Mouse (Mus musculus): ENCODE results near the gene Scn9a. TPM values are rescaled to one million over a fixed set of nuclear protein-coding genes. Genes with fewer than 3 reads are reported as not detected.

Scn9a gene
- polyA plus RNA-seq, 1 experiment, result not detected

DNA sequence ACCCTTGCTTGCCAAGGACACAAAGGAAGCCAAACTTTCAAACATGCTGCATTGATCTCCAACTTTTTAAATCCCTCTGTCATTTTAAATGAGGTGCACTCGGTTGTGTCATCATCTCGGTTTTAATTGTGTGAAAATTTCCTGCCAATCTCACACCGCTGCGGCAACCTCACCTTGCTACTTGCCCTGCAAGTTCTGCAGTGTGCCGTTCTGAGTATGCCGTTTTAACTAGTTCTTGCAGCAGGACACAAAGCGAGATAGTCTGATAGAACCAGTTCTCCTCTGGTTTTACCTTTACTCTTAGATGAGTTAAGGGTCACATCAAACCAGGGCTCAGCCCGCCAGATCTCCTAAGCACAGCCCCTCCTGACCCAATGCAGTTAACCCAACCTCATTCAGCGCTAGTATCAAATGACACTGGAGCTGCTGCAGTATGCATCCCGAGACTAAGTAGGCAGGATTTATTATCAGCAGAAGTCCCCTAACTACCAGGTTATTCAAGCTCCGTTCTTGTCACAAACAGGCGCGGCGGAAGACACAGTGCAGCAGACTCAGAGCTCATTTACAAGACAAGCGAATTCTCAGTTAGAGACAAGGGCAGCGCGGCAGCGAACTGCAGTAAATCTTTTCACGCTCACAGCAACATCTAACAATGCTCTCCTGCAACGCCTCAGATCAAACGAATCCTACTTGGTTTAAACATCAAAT lies 194.8 kb downstream of the Scn9a start:
- TF ChIP-seq CTCF (IDR thresholded peaks at IDR 0.05; ENCODE audit: control insufficient read depth, insufficient read depth, low read length) (no peak), POLR2A (IDR thresholded peaks at IDR 0.05; ENCODE audit: borderline replicate concordance, control insufficient read depth, low read depth, low read length) (no peak)
- Histone ChIP-seq H3K27ac (ENCODE audit: control insufficient read depth, insufficient read depth, low read depth, low read length, poor library complexity) (no peak overlapping the region), H3K4me1 (ENCODE audit: control insufficient read depth, insufficient read depth, low read length) (no peaks in the 10 kb centered on the region), H3K4me3 (replicated peaks; ENCODE audit: control insufficient read depth, low read depth, low read length) (no peak overlapping the region)
- WGBS, result 16% methylated on average over 21 of the region's 21 CpGs

DNA sequence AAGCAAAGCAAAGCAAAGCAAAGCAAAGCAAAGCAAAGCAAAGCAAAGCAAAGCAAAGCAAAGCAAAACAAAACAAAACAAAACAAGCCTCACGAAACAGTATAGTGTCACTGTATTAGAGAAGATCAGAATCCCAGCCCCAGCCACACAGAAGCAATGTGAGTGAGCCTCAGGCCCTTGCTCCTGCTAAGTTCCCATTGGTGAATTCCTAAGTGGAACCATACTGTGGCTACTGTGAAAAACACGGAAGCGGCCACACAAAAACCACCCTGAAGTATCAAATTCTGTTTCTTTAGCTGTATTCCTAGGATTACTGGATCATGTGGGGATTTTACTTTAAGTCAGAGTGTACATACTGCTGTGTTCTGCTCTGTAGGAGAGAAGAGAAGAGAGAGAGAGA lies 198.5 kb downstream of the Scn9a start:
- Histone ChIP-seq H3K27ac (ENCODE audit: control insufficient read depth, insufficient read depth, low read depth, low read length, poor library complexity) (no peak overlapping the region), H3K4me1 (ENCODE audit: control insufficient read depth, insufficient read depth, low read length) (no peaks in the 10 kb centered on the region), H3K4me3 (replicated peaks; ENCODE audit: control insufficient read depth, low read depth, low read length) (no peak overlapping the region)
- 74% methylated on average over 3 of the region's 3 CpGs for WGBS
- TF ChIP-seq POLR2A (IDR thresholded peaks at IDR 0.05; ENCODE audit: borderline replicate concordance, control insufficient read depth, low read depth, low read length) (no peak), CTCF (IDR thresholded peaks at IDR 0.05; ENCODE audit: control insufficient read depth, insufficient read depth, low read length) (no peak)

Other genes starting within 250 kb of the Scn9a start
- gene Scn1a, start 194.1 kb downstream of the Scn9a start, polyA plus RNA-seq (2011; ENCODE audit: insufficient read depth, insufficient read length, low replicate concordance, missing spikeins), result 1.7 TPM in 1 of 2 replicates, not detected in the other
- gene Scn7a, start 150.0 kb upstream of the Scn9a start, polyA plus RNA-seq (2011; ENCODE audit: insufficient read depth, insufficient read length, low replicate concordance, missing spikeins), result not detected in 2 replicates